Mouse (Mus musculus) liver, embryonic 14.5 days (tissue): Measurements from ENCODE around the gene Dnajc16. TPM values are rescaled to one million over a fixed set of nuclear protein-coding genes. Genes with fewer than 3 reads are reported as not detected.

ENCODE experiments used
- ATAC-seq: fragments of 200-750 bp; cut with Nextera tagmentation; 2 replicates; pipeline ENCODE4 v1.8.0; 2017; ENCODE audit warnings: moderate number of reproducible peaks, mild to moderate bottlenecking, moderate library complexity; ENCODE audit not compliant: insufficient read depth
- DNase-seq, 3 experiments: peaks; one replicate each; pipeline ENCODE4 v3.0.0-alpha.2; 2012 to 2013; ENCODE audit warnings: low read depth in 3 of 3, low spot score in 3 of 3
- H3K27ac ChIP-seq: fragments of 300-500 bp; sonication (generic); 2 replicates; pipeline ENCODE4 v1.5.1; 2014; ENCODE audit warnings: moderate library complexity, mild to moderate bottlenecking, control low read depth, inconsistent platforms
- H3K27me3 ChIP-seq: fragments of 300-500 bp; sonication (generic); 2 replicates; pipeline ENCODE4 v1.6.1; 2014; ENCODE audit warnings: mild to moderate bottlenecking, low read length, moderate library complexity; ENCODE audit not compliant: control insufficient read depth, insufficient read depth
- H3K36me3 ChIP-seq: fragments of 300-500 bp; sonication (generic); replicated peaks from 2 replicates; pipeline ENCODE4 v1.6.1; 2014; ENCODE audit warnings: low read depth; ENCODE audit not compliant: control insufficient read depth, insufficient read depth
- H3K4me1 ChIP-seq, 2 experiments: fragments of 200-500 bp in 1 of 2; fragments of 300-500 bp in 1 of 2; sonication (generic) in 1 of 2; replicated peaks; 2 replicates each; pipeline ENCODE4 v1.6.1; 2012 to 2014; ENCODE audit warnings: antibody characterized with exemption in 1 of 2, inconsistent platforms in 1 of 2, low read length in 1 of 2; ENCODE audit not compliant: control insufficient read depth in 2 of 2, insufficient read depth in 2 of 2
- H3K4me2 ChIP-seq: fragments of 300-500 bp; sonication (generic); 2 replicates; pipeline ENCODE4 v1.6.1; 2014; ENCODE audit warnings: low read depth, mild to moderate bottlenecking, control low read depth, moderate library complexity
- H3K4me3 ChIP-seq, 2 experiments: fragments of 200-500 bp in 1 of 2; fragments of 300-500 bp in 1 of 2; sonication (generic) in 1 of 2; 2 replicates each; pipeline ENCODE4 v1.5.1; 2012 to 2014; ENCODE audit warnings: low read depth in 2 of 2, low read length in 2 of 2, mild to moderate bottlenecking in 2 of 2, control low read depth in 1 of 2, inconsistent platforms in 1 of 2, moderate library complexity in 1 of 2; ENCODE audit not compliant: insufficient read depth in 1 of 2
- H3K9ac ChIP-seq: fragments of 300-500 bp; sonication (generic); replicated peaks from 2 replicates; pipeline ENCODE4 v1.6.1; 2014; ENCODE audit warnings: mild to moderate bottlenecking, control low read depth, moderate library complexity
- H3K9me3 ChIP-seq: fragments of 300-500 bp; sonication (generic); 2 replicates; pipeline ENCODE4 v1.6.1; 2016; ENCODE audit warnings: low read length, mixed read lengths; ENCODE audit not compliant: control insufficient read depth
- CTCF ChIP-seq: IDR thresholded peaks from 2 replicates; pipeline ENCODE4 v1.5.1; 2016; ENCODE audit warnings: antibody characterized with exemption, low read depth, control low read depth
- EP300 ChIP-seq: IDR thresholded peaks from 2 replicates; pipeline ENCODE4 v1.6.1; 2016; ENCODE audit warnings: antibody characterized with exemption, low read depth
- WGBS: fragments of 180-500 bp; shearing (Covaris S2); extraction: QIAGEN DNeasy Blood & Tissue Kit; methylation state at CpG from one replicate; pipeline ENCODE4 v1.1.7; 2014; ENCODE audit not compliant: insufficient replicate concordance; 5-methylcytosine and 5-hydroxymethylcytosine counted together
- polyA plus RNA-seq, 2 experiments: library from polyadenylated mRNA; depleted of rRNA in 1 of 2; stranded (reverse) in 1 of 2; unstranded in 1 of 2; fragments of >200 nt; fragmentation: Nextera tagmentation in 1 of 2; extraction: Ambion mirVana in 1 of 2; gene quantifications; 2 replicates each; pipeline versions ENCODE4 v1.2.1 to v1.2.3; 2012 to 2014

The Dnajc16 gene
- polyA plus RNA-seq, 2 experiments, result 1.7 to 2.8 TPM

DNA sequence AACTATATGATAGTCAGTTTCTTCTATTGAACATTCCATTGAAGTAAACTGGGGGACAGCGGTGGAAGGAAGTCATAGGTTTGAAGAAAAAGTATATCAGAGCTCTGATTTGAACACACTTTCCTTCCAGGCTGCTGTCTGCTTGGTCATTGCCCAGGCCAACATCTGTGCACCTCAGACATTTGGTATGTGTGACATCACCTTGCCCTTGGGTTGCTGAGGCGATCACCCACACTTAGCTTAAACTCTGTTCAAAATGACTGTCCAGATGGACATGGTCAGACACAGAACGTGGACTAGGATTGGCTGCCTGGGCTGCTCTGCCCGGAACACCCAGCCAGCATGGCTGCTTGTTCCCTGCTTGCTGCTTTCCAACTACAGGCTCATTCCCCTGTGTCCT lies 48.4 kb downstream of the Dnajc16 start:
- no peak for DNase-seq
- TF ChIP-seq EP300, result no peak
- no peak for TF ChIP-seq CTCF
- H3K4me3 ChIP-seq, result no peak overlapping the region
- no peaks in the 10 kb centered on the region for H3K9me3 ChIP-seq
- H3K36me3 ChIP-seq, result no peaks in the 10 kb centered on the region
- ATAC-seq, result no peak
- H3K4me2 ChIP-seq, result no peak overlapping the region
- no peak overlapping the region for H3K27ac ChIP-seq
- no peaks in the 10 kb centered on the region for H3K27me3 ChIP-seq
- 71% methylated on average over 4 of the region's 4 CpGs for WGBS
- H3K9ac ChIP-seq, result no peak overlapping the region
- H3K4me1 ChIP-seq, result peaks cover 0 to 9% of the 10 kb centered on the region in 2 experiments; a peak in 1 of 4 replicates

DNA sequence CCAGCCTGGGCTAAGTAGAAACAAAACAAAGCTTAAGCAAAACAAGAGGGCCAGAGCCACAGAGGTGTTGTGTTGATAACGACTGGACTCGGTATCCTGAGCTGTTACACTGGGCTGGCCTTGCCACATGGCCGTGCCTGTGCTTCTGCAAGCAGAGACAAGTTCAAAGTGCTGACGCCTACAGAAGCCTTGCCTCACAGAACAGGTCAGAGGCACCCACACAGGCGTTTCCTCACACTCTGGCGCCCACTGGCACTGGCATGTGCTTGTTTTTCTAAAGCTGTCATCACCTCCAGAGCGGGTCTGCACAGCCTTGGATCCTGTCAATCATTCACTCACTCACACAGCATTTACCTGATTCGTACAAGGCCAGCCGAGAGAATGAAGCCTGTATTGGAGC lies 48.9 kb downstream of the Dnajc16 start:
- no peaks in the 10 kb centered on the region for H3K36me3 ChIP-seq
- DNase-seq, result no peak
- peak; percentile 74 for ATAC-seq
- H3K9ac ChIP-seq, result no peak overlapping the region
- TF ChIP-seq CTCF, result no peak
- no peak for TF ChIP-seq EP300
- H3K27me3 ChIP-seq, result no peaks in the 10 kb centered on the region
- no peak overlapping the region for H3K27ac ChIP-seq
- H3K4me2 ChIP-seq, result no peak overlapping the region
- H3K4me3 ChIP-seq, result no peak overlapping the region
- 54% methylated on average over 9 of the region's 9 CpGs for WGBS
- peaks cover 0 to 9% of the 10 kb centered on the region in 2 experiments; a peak in 1 of 4 replicates for H3K4me1 ChIP-seq
- H3K9me3 ChIP-seq, result no peaks in the 10 kb centered on the region

DNA sequence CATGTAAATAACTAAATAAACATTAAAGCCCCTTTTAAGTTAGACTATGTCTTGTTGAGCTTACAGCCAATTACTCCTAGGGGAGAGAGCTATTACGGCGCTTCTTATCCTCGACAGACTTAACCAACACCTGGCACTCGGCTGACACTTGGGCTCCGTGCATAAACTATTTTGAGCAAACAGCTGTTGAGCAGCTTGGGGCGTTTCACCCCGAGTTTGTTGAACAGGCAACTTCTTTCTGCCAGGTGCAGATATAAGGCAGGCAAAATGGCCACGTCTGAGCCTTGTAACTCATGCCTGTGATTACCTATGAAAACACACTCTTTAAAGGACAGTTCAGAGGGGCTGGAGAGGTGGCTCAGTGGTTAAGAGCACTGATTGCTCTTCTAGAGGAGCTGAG lies 52.7 kb downstream of the Dnajc16 start:
- ATAC-seq, result no peak
- no peak for DNase-seq
- Histone ChIP-seq H3K4me2 (no peak overlapping the region), H3K9ac (no peak overlapping the region), H3K36me3 (no peaks in the 10 kb centered on the region), H3K27me3 (no peaks in the 10 kb centered on the region), H3K4me3 (no peak overlapping the region), H3K27ac (no peak overlapping the region), H3K4me1 (peaks cover 5 to 14% of the 10 kb centered on the region in 2 experiments; a peak in 3 of 4 replicates), H3K9me3 (no peaks in the 10 kb centered on the region)
- WGBS, result 64% methylated on average over 8 of the region's 8 CpGs
- TF ChIP-seq EP300 (no peak), CTCF (no peak)

DNA sequence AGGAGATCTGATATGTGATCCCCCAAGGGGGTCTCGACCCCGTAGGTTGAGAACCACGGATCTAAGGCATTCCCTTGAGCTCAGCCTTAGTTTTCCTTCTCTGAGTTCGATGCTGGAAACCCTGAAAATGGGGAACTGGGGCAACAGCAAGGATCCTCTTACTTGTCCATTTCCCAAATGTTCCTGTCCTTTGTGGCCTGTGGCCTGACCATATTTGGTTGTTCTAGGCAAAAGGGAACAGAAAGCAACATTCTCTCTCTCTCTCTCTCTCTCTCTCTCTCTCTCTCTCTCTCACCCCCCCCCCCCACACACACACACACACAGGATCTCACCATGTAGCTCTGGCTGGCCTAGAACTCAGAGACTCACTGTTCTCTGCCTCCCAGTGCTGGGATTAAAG lies 53.9 kb downstream of the Dnajc16 start:
- H3K27ac ChIP-seq, result no peak overlapping the region
- no peaks in the 10 kb centered on the region for H3K27me3 ChIP-seq
- no peak for ATAC-seq
- no peak overlapping the region for H3K4me3 ChIP-seq
- H3K4me1 ChIP-seq, result peaks cover 5 to 11% of the 10 kb centered on the region in 2 experiments; a peak in 3 of 4 replicates
- no peak for DNase-seq
- no peak overlapping the region for H3K4me2 ChIP-seq
- H3K36me3 ChIP-seq, result no peaks in the 10 kb centered on the region
- 42% methylated on average over 4 of the region's 4 CpGs for WGBS
- no peaks in the 10 kb centered on the region for H3K9me3 ChIP-seq
- TF ChIP-seq EP300 (no peak), CTCF (no peak)
- no peak overlapping the region for H3K9ac ChIP-seq

DNA sequence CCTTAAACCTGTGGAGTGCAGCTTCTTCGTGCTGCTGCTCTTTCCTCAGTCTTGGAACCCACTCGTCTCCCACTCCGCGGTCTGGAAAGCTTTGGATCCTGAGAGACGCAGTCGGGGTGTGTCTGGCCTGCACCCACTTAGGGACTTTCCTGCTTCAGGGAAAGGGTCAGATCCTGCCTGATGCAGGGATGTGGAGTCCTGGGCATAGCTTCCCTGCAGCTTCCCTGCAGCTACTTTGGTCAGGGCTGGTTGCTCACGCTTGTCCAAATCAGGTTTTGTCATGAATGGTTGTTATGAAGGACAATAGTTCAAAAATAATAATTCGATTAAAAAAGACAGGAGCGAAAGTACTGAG lies 55.5 kb downstream of the Dnajc16 start:
- no peaks in the 10 kb centered on the region for H3K27me3 ChIP-seq
- no peak overlapping the region for H3K9ac ChIP-seq
- H3K4me1 ChIP-seq, result peaks cover 5% of the 10 kb centered on the region in 2 experiments; a peak in 3 of 4 replicates
- no peak for TF ChIP-seq EP300
- TF ChIP-seq CTCF, result no peak
- H3K4me2 ChIP-seq, result peak overlapping the region; percentile 64; the same call in 1 of the 2 replicates
- ATAC-seq, result no peak
- no peaks in the 10 kb centered on the region for H3K36me3 ChIP-seq
- H3K9me3 ChIP-seq, result no peaks in the 10 kb centered on the region
- DNase-seq, result no peak
- 29% methylated on average over 9 of the region's 9 CpGs for WGBS
- peak overlapping the region; percentile 15 to 37; a peak in 2 of 4 replicates for H3K4me3 ChIP-seq
- no peak overlapping the region for H3K27ac ChIP-seq
